Mouse (Mus musculus): ENCODE results near the gene Ctnnbl1.

DNA sequence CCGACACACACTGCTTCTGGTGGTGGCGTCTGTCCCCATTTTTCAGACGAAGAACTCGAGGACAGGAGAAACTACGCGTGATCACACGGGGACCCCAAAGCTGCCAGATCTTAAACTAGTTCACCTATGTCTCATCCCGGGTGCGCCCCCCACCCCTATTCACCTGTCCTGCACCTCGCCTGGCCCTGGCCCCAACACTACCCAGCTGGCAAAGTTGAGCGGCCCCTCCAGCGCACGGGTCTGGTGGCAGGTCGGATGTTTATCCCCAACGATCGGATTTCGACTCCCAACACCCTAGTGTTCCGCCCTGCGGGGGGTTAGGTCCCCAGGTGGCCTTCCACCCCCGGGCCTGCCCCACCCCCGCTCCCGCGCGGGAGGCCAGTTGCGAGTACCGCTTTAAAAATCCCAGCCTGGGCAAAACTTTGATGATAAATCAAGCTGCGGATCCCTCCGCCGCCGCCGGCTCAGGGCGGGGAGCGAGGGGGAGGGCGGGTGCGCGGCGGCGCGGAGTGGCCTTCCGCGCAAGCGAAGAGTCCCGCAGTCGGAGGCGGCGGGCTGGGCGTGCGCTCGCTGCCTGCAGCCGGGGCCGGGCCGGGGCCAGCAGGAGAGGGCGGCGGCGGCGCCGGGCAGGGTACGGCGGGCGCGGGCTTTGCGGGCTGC, 177.0 kb downstream of the Ctnnbl1 start, which contains the start of gene Vstm2l:
- TF ChIP-seq POLR2A (IDR thresholded peaks at IDR 0.05; ENCODE audit: borderline replicate concordance, extremely low read depth, low read depth, low read length): no peak
- TF ChIP-seq CTCF (IDR thresholded peaks at IDR 0.05; ENCODE audit: insufficient read depth, low read length): no peak

Data from lung, adult 2 months (tissue).